Mouse (Mus musculus) liver, adult 2 months (tissue): ENCODE measurements around the gene Ankrd34a. TPM values are rescaled to one million over a fixed set of nuclear protein-coding genes. Genes with fewer than 3 reads are reported as not detected.
A peak's percentile ranks its signal among the peaks of the same experiment; 100 is the strongest.

ENCODE experiments used
- DNase-seq: peaks from one replicate; pipeline ENCODE4 v3.0.0-alpha.2; 2011; ENCODE audit warnings: low read depth, low spot score; ENCODE audit errors: extremely low read depth
- H3K27ac ChIP-seq: fragments of 200-500 bp; replicated peaks from 2 replicates; pipeline ENCODE4 v1.5.1; 2012; ENCODE audit warnings: low read depth, mild to moderate bottlenecking, control low read depth, inconsistent platforms, low read length; ENCODE audit not compliant: insufficient read depth
- H3K27me3 ChIP-seq: fragments of 200-500 bp; 2 replicates; pipeline ENCODE4 v1.6.1; 2012; ENCODE audit warnings: mild to moderate bottlenecking, moderate library complexity, low read length, inconsistent platforms; ENCODE audit not compliant: control insufficient read depth, insufficient read depth
- H3K36me3 ChIP-seq: fragments of 200-500 bp; 2 replicates; pipeline ENCODE4 v1.6.1; 2012; ENCODE audit warnings: low read length, inconsistent platforms; ENCODE audit not compliant: control insufficient read depth, insufficient read depth
- H3K4me1 ChIP-seq: fragments of 200-500 bp; 2 replicates; pipeline ENCODE4 v1.6.1; 2011; ENCODE audit warnings: low read length; ENCODE audit not compliant: control insufficient read depth, insufficient read depth
- H3K4me3 ChIP-seq: fragments of 200-500 bp; 2 replicates; pipeline ENCODE4 v1.5.1; 2011; ENCODE audit warnings: low read depth, mild to moderate bottlenecking, control low read depth, low read length, moderate library complexity; ENCODE audit not compliant: insufficient read depth
- H3K79me2 ChIP-seq: fragments of 200-500 bp; 2 replicates; pipeline ENCODE4 v1.6.1; 2012; ENCODE audit warnings: inconsistent platforms, mild to moderate bottlenecking, low read length, moderate library complexity; ENCODE audit not compliant: control insufficient read depth, insufficient read depth
- H3K9ac ChIP-seq: fragments of 200-500 bp; 2 replicates; pipeline ENCODE4 v1.6.1; 2012; ENCODE audit warnings: low read depth, mild to moderate bottlenecking, control low read depth, inconsistent platforms, low read length
- CTCF ChIP-seq: fragments of 200-500 bp; IDR thresholded peaks from 2 replicates; pipeline ENCODE4 v1.5.1; 2011; ENCODE audit warnings: low read depth, low read length, control low read depth
- POLR2A ChIP-seq: fragments of 200-500 bp; IDR thresholded peaks from 2 replicates; pipeline ENCODE4 v1.6.1; 2011; ENCODE audit warnings: low read length, control low read depth; ENCODE audit not compliant: insufficient read depth; ENCODE audit errors: extremely low read depth
- WGBS: fragments of 180-500 bp; shearing (Covaris S2); methylation state at CpG from one replicate; pipeline ENCODE4 v1.1.7; 2018; 5-methylcytosine and 5-hydroxymethylcytosine counted together
- polyA plus RNA-seq: library from polyadenylated mRNA; depleted of rRNA; stranded (reverse); fragments of >200 nt; gene quantifications from 2 replicates; pipeline ENCODE4 v1.2.3, GENCODE M21; 2012; rRNA removed
- total RNA-seq: library from RNA; depleted of rRNA; stranded (reverse); fragments of >200 nt; gene quantifications from 2 replicates; pipeline ENCODE4 v1.2.3, GENCODE M21; 2014; rRNA removed

Gene Ankrd34a
- total and polyA plus RNA-seq, 2 experiments = 0.07 TPM; not detected in 1

GRCm38 (mm10) chr3:96647365-96647764 lies 50.9 kb downstream of the Ankrd34a start:
- DNase-seq = peak; percentile 82
- TF ChIP-seq CTCF (no peak), POLR2A (no peak)
- Histone ChIP-seq H3K36me3 (peaks cover 9% of the 10 kb centered on the region; the same call in 1 of the 2 replicates), H3K27me3 (no peaks in the 10 kb centered on the region), H3K79me2 (no peaks in the 10 kb centered on the region; the same call in 1 of the 2 replicates), H3K9ac (no peak overlapping the region), H3K4me1 (peaks cover 16% of the 10 kb centered on the region), H3K27ac (peak overlapping the region; percentile 82), H3K4me3 (no peak overlapping the region)
- 32% methylated on average over 3 of the region's 3 CpGs for WGBS

Other genes with a start within 250 kb of the Ankrd34a start
- gene BC107364, start 144.3 kb upstream of the Ankrd34a start, total RNA-seq = not detected in 2 replicates
- gene BC107364, start 144.3 kb upstream of the Ankrd34a start, polyA plus RNA-seq = not detected in 2 replicates
- 29.6 and 36.4 TPM in 2 replicates for gene Hfe2, start 71.5 kb upstream of the Ankrd34a start, total RNA-seq
- 93.8 and 98.4 TPM in 2 replicates for gene Hfe2, start 71.5 kb upstream of the Ankrd34a start, polyA plus RNA-seq
- 153 and 159 TPM in 2 replicates for gene Txnip, start 38.7 kb upstream of the Ankrd34a start, total RNA-seq
- 51.0 and 74.3 TPM in 2 replicates for gene Txnip, start 38.7 kb upstream of the Ankrd34a start, polyA plus RNA-seq
- gene Gm16253, start 19.7 kb upstream of the Ankrd34a start, total RNA-seq = not detected in 2 replicates
- gene Gm16253, start 19.7 kb upstream of the Ankrd34a start, polyA plus RNA-seq = not detected in 2 replicates
- 5.7 and 8.2 TPM in 2 replicates for gene Polr3gl, start 2.5 kb upstream of the Ankrd34a start, total RNA-seq
- gene Polr3gl, start 2.5 kb upstream of the Ankrd34a start, polyA plus RNA-seq = 7.0 and 7.7 TPM in 2 replicates
- gene Lix1l, start 4.5 kb downstream of the Ankrd34a start, total RNA-seq = 3.0 and 3.1 TPM in 2 replicates
- 2.5 and 3.3 TPM in 2 replicates for gene Lix1l, start 4.5 kb downstream of the Ankrd34a start, polyA plus RNA-seq
- gene Rbm8a, start 33.3 kb downstream of the Ankrd34a start, total RNA-seq = 11.9 and 12.2 TPM in 2 replicates
- 6.3 and 7.0 TPM in 2 replicates for gene Rbm8a, start 33.3 kb downstream of the Ankrd34a start, polyA plus RNA-seq
- 27.1 and 31.4 TPM in 2 replicates for gene Pex11b, start 38.7 kb downstream of the Ankrd34a start, total RNA-seq
- gene Pex11b, start 38.7 kb downstream of the Ankrd34a start, polyA plus RNA-seq = 33.8 and 40.8 TPM in 2 replicates
- 0.13 and 0.28 TPM in 2 replicates for gene Gm42957, start 38.8 kb downstream of the Ankrd34a start, total RNA-seq
- gene Gm42957, start 38.8 kb downstream of the Ankrd34a start, polyA plus RNA-seq = not detected in 2 replicates
- gene Itga10, start 48.9 kb downstream of the Ankrd34a start, total RNA-seq = 0.18 and 0.27 TPM in 2 replicates
- 0.30 and 0.57 TPM in 2 replicates for gene Itga10, start 48.9 kb downstream of the Ankrd34a start, polyA plus RNA-seq
- gene Ankrd35, start 73.5 kb downstream of the Ankrd34a start, total RNA-seq = under 0.01 TPM in 1 of 2 replicates, not detected in the other
- 0.07 TPM in 1 of 2 replicates, not detected in the other for gene Ankrd35, start 73.5 kb downstream of the Ankrd34a start, polyA plus RNA-seq
- gene Pias3, start 99.7 kb downstream of the Ankrd34a start, total RNA-seq = 1.7 and 2.6 TPM in 2 replicates
- 7.3 and 8.1 TPM in 2 replicates for gene Pias3, start 99.7 kb downstream of the Ankrd34a start, polyA plus RNA-seq
- gene Nudt17, start 111.9 kb downstream of the Ankrd34a start, total RNA-seq = 0.20 and 0.28 TPM in 2 replicates
- 0.16 and 0.69 TPM in 2 replicates for gene Nudt17, start 111.9 kb downstream of the Ankrd34a start, polyA plus RNA-seq
- 6.5 and 10.0 TPM in 2 replicates for gene Polr3c, start 131.0 kb downstream of the Ankrd34a start, total RNA-seq
- gene Polr3c, start 131.0 kb downstream of the Ankrd34a start, polyA plus RNA-seq = 16.2 and 19.1 TPM in 2 replicates
- gene Rnf115, start 131.0 kb downstream of the Ankrd34a start, total RNA-seq = 30.5 and 33.6 TPM in 2 replicates
- gene Rnf115, start 131.0 kb downstream of the Ankrd34a start, polyA plus RNA-seq = 12.7 and 12.9 TPM in 2 replicates
- 48.5 and 60.4 TPM in 2 replicates for gene Pdzk1, start 232.6 kb downstream of the Ankrd34a start, total RNA-seq
- gene Pdzk1, start 232.6 kb downstream of the Ankrd34a start, polyA plus RNA-seq = 20.1 and 22.7 TPM in 2 replicates
- gene Cd160, start 232.7 kb downstream of the Ankrd34a start, total RNA-seq = 0.37 and 0.67 TPM in 2 replicates
- 0.16 and 0.22 TPM in 2 replicates for gene Cd160, start 232.7 kb downstream of the Ankrd34a start, polyA plus RNA-seq